Mouse (Mus musculus) neural tube, embryonic 10.5 days (tissue): ENCODE results near the gene Tubgcp4.
A peak's percentile ranks its signal among the peaks of the same experiment; 100 is the strongest.
"Not testable (repeated sequence)": the region's sequence is repeated elsewhere in the genome, so short reads cannot be mapped to it uniquely, and the experiment has no call there.

Experiments
- DNase-seq: peaks from one replicate; pipeline ENCODE4 v3.0.0-alpha.2; 2017; ENCODE audit warnings: low spot score; ENCODE audit errors: extremely low spot score

The Tubgcp4 gene

GRCm38 (mm10) chr2:121170481-121170971 lies at the start of gene Tubgcp4:
Tubgcp4 (plus strand) TSS chr2:121170654.
- no peak for DNase-seq

DNA sequence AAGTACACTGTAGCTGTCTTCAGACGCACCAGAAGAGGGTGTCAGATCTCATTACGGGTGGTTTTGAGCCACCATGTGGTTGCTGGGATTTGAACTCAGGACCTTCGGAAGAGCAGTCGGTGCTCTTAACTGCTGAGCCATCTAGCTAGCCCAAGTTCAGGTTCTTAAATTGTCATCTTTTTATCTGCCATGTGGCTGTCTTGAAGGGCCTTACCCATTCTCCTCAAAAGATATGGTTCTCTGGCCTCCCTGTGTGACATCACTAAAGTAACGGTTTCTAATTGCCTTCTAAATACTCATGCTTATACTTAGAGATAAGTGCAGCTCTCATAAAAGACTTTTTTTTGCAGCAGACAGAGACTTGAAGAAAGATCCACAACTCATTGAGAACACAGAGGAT lies 44.2 kb upstream of the Tubgcp4 start:
- not testable (repeated sequence) for DNase-seq

- no peak for DNase-seq
Measured at GRCm38 (mm10) chr2:121127536-121127935, 42.9 kb upstream of the Tubgcp4 start.

DNA sequence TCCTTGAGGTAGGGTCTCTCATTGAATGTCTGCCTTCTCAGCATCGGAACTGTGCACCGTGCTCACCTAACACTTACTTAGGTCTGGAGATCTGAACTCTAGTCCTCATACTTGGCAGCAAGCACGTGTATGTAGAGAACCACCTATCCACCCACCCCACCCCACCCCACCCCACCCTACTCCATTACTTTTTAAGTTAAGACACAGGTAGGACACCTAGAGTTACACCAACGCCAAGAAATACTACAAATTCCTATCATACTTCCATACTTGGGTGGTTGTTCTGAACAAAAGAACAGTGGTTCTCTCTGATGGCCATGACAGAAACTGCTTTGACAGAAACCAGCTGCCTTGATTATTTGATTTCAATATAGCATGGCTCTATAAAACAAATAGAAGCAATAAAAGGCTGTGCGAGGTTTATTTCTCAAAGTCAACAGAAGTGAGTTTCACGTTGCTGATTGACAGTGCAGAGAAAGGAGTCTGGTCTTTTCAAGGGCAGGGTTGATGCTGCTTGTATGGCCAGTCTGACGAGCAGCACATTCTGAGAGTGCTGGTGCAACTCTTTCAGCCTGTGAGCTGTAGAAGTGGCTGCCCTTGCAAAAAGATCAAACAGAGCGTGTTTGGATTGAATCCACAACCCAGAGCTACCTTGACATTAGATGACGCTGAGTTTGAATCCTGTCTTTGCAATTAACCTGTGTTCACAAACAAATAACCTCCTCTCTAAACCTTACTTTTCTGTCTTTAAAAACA lies 41.4 kb upstream of the Tubgcp4 start:
- DNase-seq, result no peak

DNA sequence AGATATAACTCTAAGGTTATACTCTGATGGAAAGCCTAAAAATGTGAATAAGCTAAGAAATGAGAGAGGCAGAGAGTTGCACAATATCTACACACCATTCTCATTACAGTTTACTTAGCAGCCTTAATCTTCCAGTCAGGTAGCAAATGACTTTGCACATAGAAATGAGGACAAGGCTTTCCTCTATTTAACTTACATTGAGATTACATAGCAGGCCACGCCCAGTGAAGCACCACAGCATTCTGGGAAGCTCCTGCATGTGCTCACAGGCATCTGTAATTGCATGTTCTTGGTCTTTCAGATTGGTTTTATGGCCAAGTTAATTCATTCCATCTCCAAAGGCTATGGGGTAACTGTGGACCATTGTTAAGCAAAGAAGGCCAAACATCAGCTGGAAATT lies 37.6 kb upstream of the Tubgcp4 start:
- no peak for DNase-seq

DNA sequence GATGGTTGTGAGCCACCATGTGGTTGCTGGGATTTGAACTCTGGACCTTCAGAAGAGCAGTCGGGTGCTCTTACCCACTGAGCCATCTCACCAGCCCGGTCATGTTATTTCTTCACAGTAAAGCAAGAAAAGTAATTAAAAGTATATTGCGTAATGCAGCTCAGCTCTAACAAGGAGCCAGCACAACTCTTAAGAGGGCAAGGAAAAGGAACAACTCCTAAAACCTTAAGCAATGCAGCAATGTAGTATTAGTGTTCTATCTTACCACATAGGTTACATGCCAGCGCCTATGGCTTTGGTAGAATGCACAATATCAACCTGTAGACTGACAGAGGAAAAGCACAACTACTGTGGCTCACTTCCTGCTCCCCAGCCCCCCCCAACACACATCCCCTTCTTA lies 33.1 kb upstream of the Tubgcp4 start:
- DNase-seq, result no peak

DNA sequence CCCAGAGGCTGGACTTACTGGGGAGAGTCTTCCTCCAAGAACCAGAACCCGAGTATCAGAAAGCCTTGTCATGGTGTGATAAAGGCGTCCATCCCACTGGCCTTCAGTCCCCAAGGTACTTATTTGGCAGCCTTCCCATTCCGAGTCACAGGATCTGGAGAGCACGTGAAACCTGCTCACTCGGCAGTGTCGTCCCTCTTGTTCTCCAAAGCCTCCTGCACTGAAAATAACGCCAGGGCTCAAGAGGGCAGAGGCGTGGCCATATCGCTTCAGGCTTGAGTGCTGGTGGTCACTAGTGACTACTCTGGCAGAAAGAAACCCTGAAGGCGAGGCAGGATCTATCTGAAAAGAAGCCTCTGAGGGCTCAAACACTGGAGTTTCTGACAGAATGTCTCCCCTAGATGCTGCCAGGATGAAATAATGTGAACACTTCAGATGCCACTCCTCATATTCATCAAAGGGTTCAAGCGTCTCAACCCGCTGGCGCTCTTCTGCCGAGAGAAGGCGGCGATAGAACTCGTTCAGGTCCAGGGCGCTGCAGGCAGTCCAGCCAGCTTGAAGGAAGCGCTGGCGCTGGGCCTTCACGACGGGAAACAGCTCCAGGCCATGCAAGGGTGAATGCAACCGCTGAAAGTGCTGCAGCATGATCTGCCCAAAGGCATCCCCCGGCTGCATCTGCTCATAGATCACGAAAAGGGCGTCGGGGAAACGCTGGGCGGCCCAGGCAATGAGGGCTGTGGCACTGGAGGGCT lies 31.0 kb upstream of the Tubgcp4 start:
- no peak for DNase-seq

- DNase-seq, result peak; percentile 93
Measured at GRCm38 (mm10) chr2:121140018-121140882, 30.2 kb upstream of the Tubgcp4 start, which contains the start of the genes Adal and Lcmt2. Adal (plus strand) TSS chr2:121140428. Lcmt2 (minus strand) TSS chr2:121140653.

- DNase-seq, result no peak
Measured at GRCm38 (mm10) chr2:121141216-121142035, 29.0 kb upstream of the Tubgcp4 start.

- DNase-seq, result no peak
Measured at GRCm38 (mm10) chr2:121142415-121142814, 28.0 kb upstream of the Tubgcp4 start.

DNA sequence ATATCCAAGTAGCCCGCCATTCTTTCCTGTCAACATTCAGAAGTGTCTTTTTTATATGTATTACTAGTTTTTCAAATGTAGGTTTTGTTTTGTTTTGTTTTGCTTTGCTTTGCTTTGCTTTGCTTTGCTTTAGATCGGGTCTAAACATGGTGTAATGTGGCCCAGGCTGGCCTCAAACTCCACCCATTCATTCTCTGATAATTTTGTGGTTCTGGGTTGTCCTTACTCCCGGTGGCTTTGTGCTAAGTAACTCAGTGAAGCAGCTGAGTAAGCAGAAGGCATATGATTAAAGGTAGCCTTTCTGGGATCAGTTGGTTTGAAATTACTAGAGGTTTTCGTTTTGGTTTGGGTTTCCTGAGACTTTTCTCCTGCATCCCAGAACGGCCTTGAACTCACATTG lies 20.8 kb upstream of the Tubgcp4 start:
- DNase-seq, result no peak

GRCm38 (mm10) chr2:121153100-121153499 lies 17.4 kb upstream of the Tubgcp4 start:
- DNase-seq, result no peak

- DNase-seq, result no peak
Measured at GRCm38 (mm10) chr2:121169173-121169572, 1.3 kb upstream of the Tubgcp4 start.

DNA sequence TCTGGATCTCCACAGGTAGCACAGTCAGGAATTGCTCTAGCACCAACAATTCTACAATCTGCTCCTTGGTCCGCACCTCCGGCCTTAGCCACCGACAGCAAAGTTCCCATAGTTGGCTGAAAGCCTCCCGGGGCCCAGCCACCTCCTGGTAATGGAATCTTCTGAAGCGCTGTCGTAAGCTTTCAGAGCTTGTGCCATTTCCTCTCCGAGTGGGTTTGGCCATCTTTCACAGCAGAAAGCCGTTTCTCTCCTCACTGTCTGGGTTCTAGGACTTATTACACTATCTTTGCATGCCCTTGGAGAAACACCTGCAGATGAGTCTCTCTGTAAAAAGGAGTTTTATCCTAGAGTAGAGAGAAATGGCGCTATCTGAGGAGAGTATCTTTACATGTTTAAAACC lies 552 bp upstream of the Tubgcp4 start:
- DNase-seq, result peak; percentile 38

DNA sequence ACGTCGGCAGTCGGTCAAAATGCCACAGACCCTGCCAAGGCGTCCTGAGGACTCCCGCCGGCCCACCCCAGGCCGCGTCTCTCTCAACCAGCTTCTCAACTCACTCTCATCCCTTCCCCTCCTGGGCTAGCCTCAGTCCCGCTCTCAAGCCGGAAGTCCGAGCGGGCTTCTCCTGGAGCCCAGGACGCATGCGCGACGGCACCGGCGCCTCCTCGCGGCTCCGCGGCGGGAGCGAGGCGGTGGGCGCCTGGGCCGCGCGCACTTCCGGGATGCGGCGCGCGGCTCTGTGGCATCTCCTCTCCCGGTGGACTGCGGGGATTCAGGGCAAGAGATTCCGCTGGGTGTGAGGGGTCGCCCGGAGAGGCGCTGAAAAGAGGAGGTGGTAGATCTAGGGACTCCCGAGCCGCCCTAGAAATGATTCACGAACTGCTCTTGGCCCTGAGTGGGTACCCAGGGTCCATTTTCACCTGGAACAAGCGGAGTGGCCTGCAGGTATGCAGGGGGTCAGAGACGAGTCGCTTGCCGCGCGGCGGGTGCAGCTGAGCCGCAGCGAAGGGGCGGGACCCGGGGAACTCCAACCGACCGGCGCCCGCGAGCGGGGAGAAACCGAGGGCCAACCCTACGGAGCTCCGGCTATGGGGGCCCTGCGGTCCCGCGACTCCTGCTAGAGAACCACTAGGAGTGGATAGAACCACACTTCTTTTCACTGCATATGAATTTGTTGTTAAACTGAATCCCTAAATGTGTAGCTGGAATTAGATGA lies 707 bp downstream of the Tubgcp4 start, which contains the start of gene Zscan29:
Zscan29 (minus strand) TSS at position 146 of the 763 bp plus-strand sequence.
- peak; percentile 90 for DNase-seq

GRCm38 (mm10) chr2:121178828-121179479 lies 8.5 kb downstream of the Tubgcp4 start:
- DNase-seq, result no peak

GRCm38 (mm10) chr2:121183431-121183830 lies 13.0 kb downstream of the Tubgcp4 start:
- no peak for DNase-seq

- no peak for DNase-seq
Measured at GRCm38 (mm10) chr2:121184142-121184541, 13.7 kb downstream of the Tubgcp4 start.

- no peak for DNase-seq
Measured at GRCm38 (mm10) chr2:121188530-121188929, 18.1 kb downstream of the Tubgcp4 start.
